Mouse (Mus musculus): ENCODE measurements at regions not wholly inside any gene's neighbourhood (a gene's known extent, or its start where the extent isn't known, plus 50 kb on each side); places are given as distances from the start of the nearest gene placed in this dataset.

- WGBS = 81% methylated on average over 6 of the region's 6 CpGs
- H3K27ac ChIP-seq (replicated peaks; ENCODE audit: low read depth, low read length) = no peak overlapping the region
- no peak for TF ChIP-seq POLR2A (IDR thresholded peaks at IDR 0.05; ENCODE audit: borderline replicate concordance, extremely low read depth, insufficient read depth, insufficient read length)
- no peak overlapping the region for H3K4me3 ChIP-seq (replicated peaks; ENCODE audit: low read length)
- H3K4me2 ChIP-seq (replicated peaks; ENCODE audit: low read depth, low read length, severe bottlenecking) = no peak overlapping the region
- no peaks in the 10 kb centered on the region for H3K4me1 ChIP-seq (ENCODE audit: control insufficient read depth, insufficient read depth, low read length)
- DNase-seq (ENCODE audit: low spot score) (no peak), ATAC-seq (ENCODE audit: low FRiP score, low read depth) (no peak)
- H3K27me3 ChIP-seq (ENCODE audit: control insufficient read depth, insufficient read depth, low read length) = no peaks in the 10 kb centered on the region
- no peaks in the 10 kb centered on the region for H3K9me3 ChIP-seq (ENCODE audit: control insufficient read depth, low read length)
- no peaks in the 10 kb centered on the region for H3K36me3 ChIP-seq (ENCODE audit: control insufficient read depth, insufficient read depth, low read length)
- no peak overlapping the region for H3K9ac ChIP-seq (ENCODE audit: low read depth, low read length, severe bottlenecking)
Measured at GRCm38 (mm10) chr1:165054245-165054644, 106.3 kb downstream of the Tbx19 start.

- Histone ChIP-seq H3K4me1 (ENCODE audit: control insufficient read depth, insufficient read depth, low read length) (no peaks in the 10 kb centered on the region), H3K27ac (replicated peaks; ENCODE audit: low read depth, low read length) (no peak overlapping the region), H3K9ac (ENCODE audit: low read depth, low read length, severe bottlenecking) (no peak overlapping the region), H3K4me2 (replicated peaks; ENCODE audit: low read depth, low read length, severe bottlenecking) (no peak overlapping the region), H3K4me3 (replicated peaks; ENCODE audit: low read length) (no peak overlapping the region), H3K9me3 (ENCODE audit: control insufficient read depth, low read length) (no peaks in the 10 kb centered on the region), H3K27me3 (ENCODE audit: control insufficient read depth, insufficient read depth, low read length) (no peaks in the 10 kb centered on the region), H3K36me3 (ENCODE audit: control insufficient read depth, insufficient read depth, low read length) (no peaks in the 10 kb centered on the region)
- DNase-seq (ENCODE audit: low spot score) (no peak), ATAC-seq (ENCODE audit: low FRiP score, low read depth) (no peak)
- WGBS = 49% methylated on average over 2 of the region's 2 CpGs
- no peak for TF ChIP-seq POLR2A (IDR thresholded peaks at IDR 0.05; ENCODE audit: borderline replicate concordance, extremely low read depth, insufficient read depth, insufficient read length)
Measured at GRCm38 (mm10) chr1:165051294-165051693, 109.3 kb downstream of the Tbx19 start.

GRCm38 (mm10) chr1:165050176-165050575, 110.4 kb downstream of the Tbx19 start:
- H3K4me1 ChIP-seq (ENCODE audit: control insufficient read depth, insufficient read depth, low read length) = no peaks in the 10 kb centered on the region
- WGBS = 75% methylated on average over 4 of the region's 4 CpGs
- ATAC-seq (ENCODE audit: low FRiP score, low read depth) (no peak), DNase-seq (ENCODE audit: low spot score) (no peak)
- H3K9me3 ChIP-seq (ENCODE audit: control insufficient read depth, low read length) = no peaks in the 10 kb centered on the region
- H3K27me3 ChIP-seq (ENCODE audit: control insufficient read depth, insufficient read depth, low read length) = no peaks in the 10 kb centered on the region
- H3K4me2 ChIP-seq (replicated peaks; ENCODE audit: low read depth, low read length, severe bottlenecking) = no peak overlapping the region
- H3K4me3 ChIP-seq (replicated peaks; ENCODE audit: low read length) = no peak overlapping the region
- H3K27ac ChIP-seq (replicated peaks; ENCODE audit: low read depth, low read length) = no peak overlapping the region
- H3K36me3 ChIP-seq (ENCODE audit: control insufficient read depth, insufficient read depth, low read length) = no peaks in the 10 kb centered on the region
- TF ChIP-seq POLR2A (IDR thresholded peaks at IDR 0.05; ENCODE audit: borderline replicate concordance, extremely low read depth, insufficient read depth, insufficient read length) = no peak
- no peak overlapping the region for H3K9ac ChIP-seq (ENCODE audit: low read depth, low read length, severe bottlenecking)

- no peak for TF ChIP-seq POLR2A (IDR thresholded peaks at IDR 0.05; ENCODE audit: borderline replicate concordance, extremely low read depth, insufficient read depth, insufficient read length)
Measured at GRCm38 (mm10) chr1:165046637-165047036, 111.3 kb upstream of the Xcl1 start.

GRCm38 (mm10) chr1:165046056-165046455, 110.7 kb upstream of the Xcl1 start:
- no peak overlapping the region for H3K9ac ChIP-seq (ENCODE audit: low read depth, low read length, severe bottlenecking)
- TF ChIP-seq POLR2A (IDR thresholded peaks at IDR 0.05; ENCODE audit: borderline replicate concordance, extremely low read depth, insufficient read depth, insufficient read length) = no peak
- no peaks in the 10 kb centered on the region for H3K9me3 ChIP-seq (ENCODE audit: control insufficient read depth, low read length)
- H3K4me2 ChIP-seq (replicated peaks; ENCODE audit: low read depth, low read length, severe bottlenecking) = no peak overlapping the region
- H3K4me3 ChIP-seq (replicated peaks; ENCODE audit: low read length) = no peak overlapping the region
- H3K27ac ChIP-seq (replicated peaks; ENCODE audit: low read depth, low read length) = no peak overlapping the region
- no peaks in the 10 kb centered on the region for H3K36me3 ChIP-seq (ENCODE audit: control insufficient read depth, insufficient read depth, low read length)
- 66% methylated on average over 4 of the region's 4 CpGs for WGBS
- no peaks in the 10 kb centered on the region for H3K4me1 ChIP-seq (ENCODE audit: control insufficient read depth, insufficient read depth, low read length)
- ATAC-seq (ENCODE audit: low FRiP score, low read depth) (no peak), DNase-seq (ENCODE audit: low spot score) (no peak)
- H3K27me3 ChIP-seq (ENCODE audit: control insufficient read depth, insufficient read depth, low read length) = no peaks in the 10 kb centered on the region

More at GRCm38 (mm10) chr1:165046637-165047036, 111.3 kb upstream of the Xcl1 start:
- WGBS = 9% methylated on average over 7 of the region's 7 CpGs
- H3K4me1 ChIP-seq (ENCODE audit: control insufficient read depth, insufficient read depth, low read length) = no peaks in the 10 kb centered on the region
- H3K27ac ChIP-seq (replicated peaks; ENCODE audit: low read depth, low read length) = no peak overlapping the region
- H3K27me3 ChIP-seq (ENCODE audit: control insufficient read depth, insufficient read depth, low read length) = no peaks in the 10 kb centered on the region
- no peak overlapping the region for H3K4me3 ChIP-seq (replicated peaks; ENCODE audit: low read length)
- ATAC-seq (ENCODE audit: low FRiP score, low read depth) (no peak), DNase-seq (ENCODE audit: low spot score) (no peak)
- no peaks in the 10 kb centered on the region for H3K9me3 ChIP-seq (ENCODE audit: control insufficient read depth, low read length)
- no peak overlapping the region for H3K4me2 ChIP-seq (replicated peaks; ENCODE audit: low read depth, low read length, severe bottlenecking)
- no peaks in the 10 kb centered on the region for H3K36me3 ChIP-seq (ENCODE audit: control insufficient read depth, insufficient read depth, low read length)
- H3K9ac ChIP-seq (ENCODE audit: low read depth, low read length, severe bottlenecking) = no peak overlapping the region

GRCm38 (mm10) chr1:165043361-165043760, 108.0 kb upstream of the Xcl1 start:
- DNase-seq (ENCODE audit: low spot score) (no peak), ATAC-seq (ENCODE audit: low FRiP score, low read depth) (no peak)
- TF ChIP-seq POLR2A (IDR thresholded peaks at IDR 0.05; ENCODE audit: borderline replicate concordance, extremely low read depth, insufficient read depth, insufficient read length) = no peak
- no peak overlapping the region for H3K4me3 ChIP-seq (replicated peaks; ENCODE audit: low read length)
- H3K27me3 ChIP-seq (ENCODE audit: control insufficient read depth, insufficient read depth, low read length) = no peaks in the 10 kb centered on the region
- no peak overlapping the region for H3K4me2 ChIP-seq (replicated peaks; ENCODE audit: low read depth, low read length, severe bottlenecking)
- 52% methylated on average over 3 of the region's 3 CpGs for WGBS
- no peaks in the 10 kb centered on the region for H3K36me3 ChIP-seq (ENCODE audit: control insufficient read depth, insufficient read depth, low read length)
- H3K27ac ChIP-seq (replicated peaks; ENCODE audit: low read depth, low read length) = no peak overlapping the region
- no peak overlapping the region for H3K9ac ChIP-seq (ENCODE audit: low read depth, low read length, severe bottlenecking)
- H3K9me3 ChIP-seq (ENCODE audit: control insufficient read depth, low read length) = no peaks in the 10 kb centered on the region
- H3K4me1 ChIP-seq (ENCODE audit: control insufficient read depth, insufficient read depth, low read length) = no peaks in the 10 kb centered on the region
